Mouse (Mus musculus) kidney, adult 2 months (tissue): ENCODE measurements at regions not wholly inside any gene's neighbourhood (a gene's known extent, or its start where the extent isn't known, plus 50 kb on each side); places are given as distances from the start of the nearest gene placed in this dataset.
A peak's percentile ranks its signal among the peaks of the same experiment; 100 is the strongest.

Source experiments
- CTCF ChIP-seq: fragments of 200-500 bp; conservative IDR thresholded peaks from 2 replicates; pipeline ENCODE4 v1.5.1; 2011; ENCODE audit warnings: low read depth, mild to moderate bottlenecking, control low read depth, low read length, moderate library complexity, mixed read lengths; ENCODE audit not compliant: insufficient read depth, insufficient read length
- POLR2A ChIP-seq: fragments of 200-500 bp; IDR thresholded peaks from one replicate; pipeline ENCODE4 v1.6.1; 2011; ENCODE audit warnings: low read depth, low read length, control low read depth

- 0 out of 2 replicates have a peak, but pooled peaks have one; percentile 12 for TF ChIP-seq CTCF
- no peak for TF ChIP-seq POLR2A
These were observed 133.8 kb upstream of the Agtr2 start for GRCm38 (mm10) chrX:21350503-21350902.
